Mouse (Mus musculus) thymus, adult 2 months (tissue): Measurements from ENCODE around the gene Coro2b. TPM values are rescaled to one million over a fixed set of nuclear protein-coding genes. Genes with fewer than 3 reads are reported as not detected.

Experiments
- DNase-seq: peaks from one replicate; pipeline ENCODE4 v3.0.0; 2021
- H3K27ac ChIP-seq: fragments of 200-500 bp; 2 replicates; pipeline ENCODE4 v1.5.1; 2012; ENCODE audit warnings: low read length, control low read depth; ENCODE audit not compliant: control insufficient read depth, insufficient read depth
- H3K27me3 ChIP-seq: fragments of 200-500 bp; 2 replicates; pipeline ENCODE4 v1.6.1; 2012; ENCODE audit warnings: mild to moderate bottlenecking, low read length, moderate library complexity, mixed read lengths; ENCODE audit not compliant: control insufficient read depth, insufficient read depth
- H3K36me3 ChIP-seq: fragments of 200-500 bp; 2 replicates; pipeline ENCODE4 v1.6.1; 2012; ENCODE audit warnings: mild to moderate bottlenecking, low read length, moderate library complexity; ENCODE audit not compliant: control insufficient read depth, insufficient read depth
- H3K4me1 ChIP-seq: fragments of 200-500 bp; replicated peaks from 2 replicates; pipeline ENCODE4 v1.6.1; 2012; ENCODE audit warnings: low read length; ENCODE audit not compliant: control insufficient read depth, insufficient read depth
- H3K4me3 ChIP-seq: fragments of 200-500 bp; 2 replicates; pipeline ENCODE4 v1.5.1; 2012; ENCODE audit warnings: mild to moderate bottlenecking, low read length, control low read depth, moderate library complexity; ENCODE audit not compliant: control insufficient read depth, insufficient read depth
- CTCF ChIP-seq: fragments of 200-500 bp; IDR thresholded peaks from 2 replicates; pipeline ENCODE4 v1.5.1; 2012; ENCODE audit warnings: mild to moderate bottlenecking, control low read depth, low read length, moderate library complexity, borderline replicate concordance; ENCODE audit not compliant: control insufficient read depth, poor library complexity, insufficient read depth; ENCODE audit errors: extremely low read depth
- POLR2A ChIP-seq: fragments of 200-500 bp; IDR thresholded peaks from 2 replicates; pipeline ENCODE4 v1.6.1; 2012; ENCODE audit warnings: mild to moderate bottlenecking, low read length, control low read depth, moderate library complexity; ENCODE audit not compliant: control insufficient read depth, poor library complexity, insufficient read depth; ENCODE audit errors: extremely low read depth
- WGBS: fragments of 180-500 bp; shearing (Covaris S2); methylation state at CpG from one replicate; pipeline ENCODE4 v1.1.7; 2018; 5-methylcytosine and 5-hydroxymethylcytosine counted together
- polyA plus RNA-seq: library from polyadenylated mRNA; depleted of rRNA; stranded (reverse); fragments of >200 nt; gene quantifications from 2 replicates; pipeline ENCODE4 v1.2.3, GENCODE M21; 2012

The Coro2b gene
- polyA plus RNA-seq, 1 experiment: 18.2 TPM

GRCm38 (mm10) chr9:62500007-62500406 lies 36.8 kb downstream of the Coro2b start:
- peaks cover 11% of the 10 kb centered on the region for H3K4me1 ChIP-seq
- TF ChIP-seq POLR2A (no peak), CTCF (no peak)
- no peak for DNase-seq
- WGBS: 96% methylated on average over 4 of the region's 4 CpGs
- no peaks in the 10 kb centered on the region for H3K36me3 ChIP-seq
- H3K4me3 ChIP-seq: no peak overlapping the region
- no peaks in the 10 kb centered on the region for H3K27me3 ChIP-seq
- no peak overlapping the region for H3K27ac ChIP-seq

DNA sequence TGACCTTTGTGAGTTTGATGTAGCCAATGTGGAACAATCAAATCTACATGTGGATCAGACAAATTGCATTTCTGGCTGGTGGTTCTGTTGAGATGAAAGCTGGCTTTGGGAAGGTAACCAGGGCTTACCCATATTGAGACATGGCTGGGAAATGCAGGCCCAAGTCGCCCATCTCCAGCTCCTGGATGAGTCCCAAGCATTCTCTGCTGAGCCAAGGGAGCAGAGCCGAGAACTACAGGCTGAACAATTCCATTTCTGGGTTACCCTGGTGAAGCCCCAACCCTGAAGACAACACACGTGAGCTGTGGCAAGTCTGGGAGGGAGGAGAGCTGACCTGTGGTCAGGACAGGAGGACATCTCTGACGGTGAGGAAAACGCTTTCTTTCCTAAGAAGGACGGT lies 37.9 kb downstream of the Coro2b start:
- no peak overlapping the region for H3K4me3 ChIP-seq
- no peak for DNase-seq
- TF ChIP-seq CTCF: no peak
- TF ChIP-seq POLR2A: no peak
- WGBS: 97% methylated on average over 6 of the region's 6 CpGs
- H3K27ac ChIP-seq: no peak overlapping the region
- H3K4me1 ChIP-seq: peaks cover 11% of the 10 kb centered on the region
- H3K36me3 ChIP-seq: no peaks in the 10 kb centered on the region
- no peaks in the 10 kb centered on the region for H3K27me3 ChIP-seq

- H3K27me3 ChIP-seq: no peaks in the 10 kb centered on the region
- H3K4me3 ChIP-seq: no peak overlapping the region
- DNase-seq: peak; percentile 18
- peak overlapping the region; percentile 75 for H3K27ac ChIP-seq
- WGBS: 50% methylated on average over 18 of the region's 18 CpGs
- TF ChIP-seq CTCF (no peak), POLR2A (no peak)
- no peaks in the 10 kb centered on the region for H3K36me3 ChIP-seq
- peaks cover 11% of the 10 kb centered on the region for H3K4me1 ChIP-seq
These were observed 39.4 kb downstream of the Coro2b start for GRCm38 (mm10) chr9:62497135-62498092.

GRCm38 (mm10) chr9:62492306-62492990 lies 44.4 kb downstream of the Coro2b start:
- TF ChIP-seq CTCF (no peak), POLR2A (no peak)
- H3K4me3 ChIP-seq: no peak overlapping the region
- H3K36me3 ChIP-seq: no peaks in the 10 kb centered on the region
- no peak for DNase-seq
- no peak overlapping the region for H3K27ac ChIP-seq
- H3K27me3 ChIP-seq: no peaks in the 10 kb centered on the region
- peaks cover 9% of the 10 kb centered on the region for H3K4me1 ChIP-seq
- WGBS: 61% methylated on average over 6 of the region's 6 CpGs

GRCm38 (mm10) chr9:62491611-62492010 lies 45.2 kb downstream of the Coro2b start:
- TF ChIP-seq CTCF (no peak), POLR2A (no peak)
- no peak for DNase-seq
- 94% methylated on average over 5 of the region's 5 CpGs for WGBS
- Histone ChIP-seq H3K4me3 (no peak overlapping the region), H3K36me3 (no peaks in the 10 kb centered on the region), H3K4me1 (peaks cover 8% of the 10 kb centered on the region), H3K27ac (no peak overlapping the region), H3K27me3 (no peaks in the 10 kb centered on the region)

- Histone ChIP-seq H3K36me3 (no peaks in the 10 kb centered on the region), H3K4me3 (no peak overlapping the region), H3K4me1 (peaks cover 8% of the 10 kb centered on the region), H3K27me3 (no peaks in the 10 kb centered on the region), H3K27ac (no peak overlapping the region)
- TF ChIP-seq POLR2A: no peak
- TF ChIP-seq CTCF: 0 out of 2 replicates have a peak, but pooled peaks have one; percentile 27
- DNase-seq: no peak
- WGBS: 93% methylated on average over 3 of the region's 3 CpGs
These were observed 45.7 kb downstream of the Coro2b start for GRCm38 (mm10) chr9:62491104-62491503.
